Mouse (Mus musculus) heart, postnatal 25 days (tissue): ENCODE data around the gene Adgrd1. TPM values are rescaled to one million over a fixed set of nuclear protein-coding genes. Genes with fewer than 3 reads are reported as not detected.

ENCODE experiments used
- DNase-seq: peaks from one replicate; pipeline ENCODE4 v3.0.0; 2022; ENCODE audit warnings: low spot score
- intact Hi-C: fragments of 180-260 bp; cut with DNase I; formaldehyde crosslinking; loops from one replicate; pipeline ENCODE4 v1.15.1; 2025
- total RNA-seq, 2 experiments: library from RNA; stranded (reverse); gene quantifications; 2 replicates each; pipeline ENCODE4 v1.2.3; 2021

Adgrd1 gene
- total RNA-seq, 2 experiments from 2014 or later, result 5.4 to 5.5 TPM

DNA sequence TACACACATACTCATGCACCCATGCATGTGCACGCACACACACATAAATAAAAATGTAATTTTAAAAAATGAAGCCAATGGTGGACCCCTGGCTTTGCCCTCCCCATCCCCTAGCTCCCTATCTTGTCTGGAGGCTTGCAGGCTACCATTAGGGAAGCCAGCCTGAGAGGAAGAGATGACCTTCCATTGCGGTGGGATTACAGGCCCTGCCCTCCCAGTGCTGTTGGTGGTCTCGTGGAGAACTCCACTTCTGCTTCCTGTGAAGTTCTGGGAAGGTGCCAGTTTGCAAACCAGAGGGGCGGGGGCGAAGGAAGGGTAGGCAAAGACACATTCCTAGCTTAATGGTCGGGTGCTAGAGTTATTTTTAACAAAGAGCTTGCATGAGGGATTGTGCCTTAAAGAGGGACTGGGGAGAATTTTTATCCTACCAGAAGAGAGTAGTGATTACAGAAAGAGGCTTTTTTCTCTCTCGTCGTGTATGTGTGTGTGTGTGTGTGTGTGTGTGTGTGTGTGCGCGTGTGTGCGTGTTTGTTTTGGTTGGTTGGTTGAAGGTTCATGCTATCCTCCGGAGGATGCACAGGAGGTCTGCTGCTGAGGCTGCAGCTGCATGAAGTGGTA lies 50.5 kb downstream of the Adgrd1 start:
- DNase-seq, result no peak
- intact Hi-C loops, result no loop called here

- intact Hi-C loops, result no loop called here
- DNase-seq, result no peak
These were observed 51.9 kb downstream of the Adgrd1 start for GRCm38 (mm10) chr5:129148485-129148884.

GRCm38 (mm10) chr5:129155023-129155901 lies 58.7 kb downstream of the Adgrd1 start:
- intact Hi-C loops, result no loop called here
- no peak for DNase-seq

DNA sequence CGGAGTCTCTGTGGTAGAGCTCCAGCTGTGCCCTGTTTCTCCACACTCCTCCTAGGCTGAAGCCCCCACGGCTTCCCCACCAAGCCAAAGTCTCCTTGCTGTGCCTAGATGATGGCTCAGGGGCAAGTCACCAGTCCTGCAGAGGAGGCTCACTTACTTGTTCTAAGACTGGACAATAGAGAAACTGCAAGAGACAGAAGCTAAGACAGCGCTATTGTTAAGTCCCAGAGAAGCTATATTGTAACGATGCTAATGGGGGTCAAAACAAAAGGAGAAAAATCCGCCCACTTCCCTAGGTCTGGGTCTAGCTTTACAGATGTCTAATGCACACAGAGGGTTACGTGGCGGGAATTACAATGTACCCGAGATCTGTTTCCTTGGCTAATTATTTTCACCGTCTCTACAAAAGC lies 59.4 kb downstream of the Adgrd1 start:
- DNase-seq, result no peak
- intact Hi-C loops, result no loop called here

GRCm38 (mm10) chr5:129161372-129162051 lies 65.0 kb downstream of the Adgrd1 start:
- no peak for DNase-seq
- intact Hi-C loops, result no loop called here

DNA sequence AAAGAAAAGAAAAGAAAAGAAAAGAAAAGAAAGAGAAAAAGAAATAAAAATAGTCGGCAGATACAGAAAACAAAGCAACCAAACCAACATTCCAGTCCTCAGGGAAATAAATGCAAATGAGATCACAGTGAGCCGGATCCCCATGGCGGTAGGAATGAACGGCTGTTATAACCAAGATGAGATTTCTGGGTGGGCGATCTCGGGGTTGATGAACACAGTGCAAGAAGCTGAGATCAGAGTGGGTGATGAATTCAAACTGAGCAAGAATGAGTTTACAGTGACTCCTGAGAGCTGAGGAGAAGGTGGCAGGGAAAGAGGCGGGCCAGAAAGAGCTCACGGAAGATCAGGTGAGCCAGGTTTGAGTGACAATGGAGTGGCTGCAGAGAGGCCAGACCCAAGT lies 66.9 kb downstream of the Adgrd1 start:
- intact Hi-C loops, result no loop called here
- no peak for DNase-seq

DNA sequence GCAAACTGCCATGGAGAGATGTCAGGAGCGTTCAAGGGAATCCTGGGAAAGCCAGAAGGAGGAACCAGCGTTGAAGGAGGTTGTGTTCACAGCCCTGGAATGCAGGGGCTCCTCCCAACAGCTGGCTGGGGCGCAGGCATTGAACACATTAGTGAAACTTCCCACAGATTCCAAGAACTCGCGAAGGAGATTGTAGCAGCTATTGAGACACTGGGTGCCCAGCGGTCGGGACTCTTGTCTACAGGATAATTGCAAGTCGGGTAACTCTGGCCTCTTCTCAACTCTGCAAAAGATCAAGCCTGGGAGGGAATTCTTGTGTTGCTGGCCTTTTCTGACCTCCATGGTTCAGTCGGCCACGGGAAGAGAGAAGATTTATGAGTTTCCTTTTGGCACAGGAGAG lies 67.5 kb downstream of the Adgrd1 start:
- intact Hi-C loops, result no loop called here
- DNase-seq, result peak; percentile 34

DNA sequence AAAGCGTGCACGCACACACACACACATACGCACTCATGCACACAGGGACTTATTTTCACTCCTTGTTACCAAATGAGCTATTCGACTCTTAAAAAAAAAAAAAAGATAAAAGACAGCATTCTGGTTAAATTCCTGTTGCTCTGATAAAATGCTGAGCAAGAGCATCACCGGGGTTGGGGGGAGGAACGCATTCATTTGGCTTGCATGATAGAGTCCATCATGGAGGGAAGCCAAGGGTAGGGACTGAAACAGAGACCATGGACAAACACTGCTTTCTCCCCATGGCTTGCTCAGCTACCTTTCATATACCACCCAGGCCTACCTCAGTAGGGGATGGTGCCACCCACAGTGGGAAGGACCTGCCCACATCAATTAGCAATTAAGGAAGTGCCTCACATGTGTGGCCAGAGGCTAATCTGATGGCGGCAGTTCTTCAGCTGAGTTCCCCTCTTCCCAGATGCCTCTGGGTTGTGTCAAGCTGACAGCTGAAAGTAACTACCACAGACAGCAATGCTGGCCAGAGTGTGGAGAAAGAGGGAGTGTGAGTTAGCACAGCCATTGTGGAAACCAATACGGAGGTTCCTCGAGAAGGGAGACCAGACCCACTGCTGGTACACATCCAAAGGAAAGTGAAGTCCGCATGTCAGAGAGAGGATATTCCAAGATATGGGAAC lies 68.5 kb downstream of the Adgrd1 start:
- DNase-seq, result no peak

DNA sequence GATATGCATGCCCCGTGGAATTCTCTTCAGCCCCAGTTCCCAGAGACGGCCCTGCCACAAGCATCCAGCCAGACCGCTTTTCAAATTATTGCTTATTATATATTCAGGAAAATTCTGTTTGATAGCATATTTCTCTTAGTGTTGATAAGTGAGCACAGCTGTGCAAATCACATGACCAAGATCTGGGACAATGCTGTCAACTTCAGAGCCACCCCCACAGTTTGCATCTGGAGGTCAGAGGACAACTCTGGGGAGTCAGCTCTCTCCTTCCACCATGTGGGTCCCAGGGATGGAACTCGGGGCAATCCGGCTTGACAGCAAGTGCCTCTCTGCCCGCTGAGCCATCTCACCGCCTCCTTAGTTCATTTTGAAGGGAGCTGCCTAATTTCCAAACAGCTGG lies 69.0 kb downstream of the Adgrd1 start:
- DNase-seq, result no peak
- intact Hi-C loops, result no loop called here

More for the DNA sequence above, 68.5 kb downstream of the Adgrd1 start:
- intact Hi-C loops, result no loop called here

- intact Hi-C loops, result no loop called here
These were observed 72.5 kb downstream of the Adgrd1 start for GRCm38 (mm10) chr5:129169090-129169489.

GRCm38 (mm10) chr5:129169567-129169966 lies 73.0 kb downstream of the Adgrd1 start:
- DNase-seq, result no peak
- intact Hi-C loops, result no loop called here

More at GRCm38 (mm10) chr5:129169090-129169489, 72.5 kb downstream of the Adgrd1 start:
- no peak for DNase-seq

DNA sequence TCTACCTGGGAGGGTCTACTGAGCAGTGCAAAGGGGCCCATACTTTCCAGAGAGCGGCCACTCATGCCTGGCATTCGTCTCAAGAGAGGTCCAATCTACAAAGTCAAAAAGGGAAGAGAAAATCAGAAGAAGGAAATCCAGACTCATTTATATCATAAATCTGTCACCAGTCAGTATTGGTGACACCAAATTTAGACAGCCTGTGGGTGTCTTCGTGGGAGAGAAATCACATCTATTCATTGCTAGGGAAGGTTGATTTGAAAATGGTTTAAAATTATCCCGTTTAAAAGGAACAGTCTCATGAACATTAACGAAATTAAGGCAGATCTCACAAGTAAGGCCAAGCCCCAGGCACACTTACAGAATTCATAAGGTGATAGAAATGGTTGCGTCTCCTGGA lies 76.0 kb downstream of the Adgrd1 start:
- intact Hi-C loops, result no loop called here
- no peak for DNase-seq

DNA sequence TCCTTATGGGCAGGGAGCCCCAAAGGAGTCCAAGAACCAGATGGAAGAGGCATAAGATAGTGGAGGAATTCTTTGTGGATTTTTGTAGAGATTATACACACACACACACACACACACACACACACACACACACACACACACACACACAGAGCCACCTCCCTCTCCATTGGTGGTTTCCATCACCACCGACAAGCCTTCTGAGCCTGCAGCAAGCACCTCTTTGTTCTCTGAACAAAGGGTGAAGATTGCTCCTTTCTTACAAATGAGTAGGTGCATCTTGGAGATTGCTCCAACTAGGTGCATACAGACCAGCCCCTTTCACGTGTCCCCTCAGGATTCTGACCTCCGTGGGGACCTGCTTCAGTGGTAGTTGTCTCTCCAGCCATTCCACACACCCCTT lies 79.4 kb downstream of the Adgrd1 start:
- intact Hi-C loops, result loop anchor here (5.0 kb wide), 3 partner anchors 114 to 211 kb away; no protein-coding TSS in a partner anchor

GRCm38 (mm10) chr5:129177697-129178511 lies 81.4 kb downstream of the Adgrd1 start:
- intact Hi-C loops, result loop anchor here (1.0 to 5.0 kb wide), 5 partner anchors 116 to 416 kb away; partner anchors contain the start of gene Mmp17
- peak; percentile 61 for DNase-seq

More for the DNA sequence above, 79.4 kb downstream of the Adgrd1 start:
- no peak for DNase-seq

GRCm38 (mm10) chr5:129179356-129179755 lies 82.8 kb downstream of the Adgrd1 start:
- intact Hi-C loops, result loop anchor here (2.0 to 5.0 kb wide), 4 partner anchors 117 to 405 kb away; partner anchors contain the start of gene Mmp17
- no peak for DNase-seq

- intact Hi-C loops, result loop anchor here (2.0 to 5.0 kb wide), 4 partner anchors 118 to 405 kb away; partner anchors contain the start of gene Mmp17
These were observed 83.6 kb downstream of the Adgrd1 start for GRCm38 (mm10) chr5:129179995-129180714.

DNA sequence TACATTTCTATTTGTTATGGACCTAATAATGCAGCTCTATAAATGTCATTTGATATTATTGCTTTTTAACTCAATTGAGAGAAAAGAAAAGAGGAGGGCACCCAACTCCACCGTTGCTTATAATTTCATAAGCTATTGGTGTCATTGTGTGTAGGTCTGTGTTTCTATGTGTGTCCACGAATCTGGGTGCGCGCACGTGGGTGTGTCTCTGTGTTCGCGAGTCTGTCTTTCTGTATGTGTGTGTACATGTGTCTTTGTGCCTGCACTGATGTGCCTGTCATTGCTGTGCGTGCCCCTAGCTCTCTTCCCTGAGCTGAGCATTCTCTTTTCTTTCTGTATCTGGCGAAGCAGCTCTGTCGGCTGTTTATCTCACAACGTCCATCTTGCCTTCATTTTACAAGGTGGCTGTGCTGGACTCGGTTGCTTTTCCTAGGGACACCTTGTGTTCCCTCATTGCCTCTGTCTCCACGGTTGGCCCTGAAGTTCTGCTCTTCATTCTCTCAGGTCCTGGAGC lies 84.2 kb downstream of the Adgrd1 start:
- DNase-seq, result no peak
- intact Hi-C loops, result no loop called here

More at GRCm38 (mm10) chr5:129179995-129180714, 83.6 kb downstream of the Adgrd1 start:
- DNase-seq, result no peak

DNA sequence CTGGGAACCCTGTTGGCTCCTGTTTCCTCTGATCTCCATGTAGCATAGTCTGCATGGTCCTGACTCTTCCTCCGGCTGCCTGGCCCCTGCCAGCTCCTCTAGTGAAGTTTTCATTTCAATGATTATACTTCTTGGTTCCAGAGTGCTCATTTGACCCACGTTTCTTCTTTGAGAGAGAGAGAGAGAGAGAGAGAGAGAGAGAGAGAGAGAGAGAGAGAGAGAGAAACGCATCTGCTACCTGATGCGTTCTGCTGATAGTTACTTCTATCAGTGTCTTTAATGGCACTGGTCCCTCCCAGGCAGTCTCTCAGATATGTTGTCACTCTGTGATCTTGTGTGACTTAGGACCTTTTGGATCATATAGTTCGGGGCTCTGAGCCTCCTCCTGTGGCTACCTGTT lies 84.9 kb downstream of the Adgrd1 start:
- intact Hi-C loops, result no loop called here
- no peak for DNase-seq
